Mouse (Mus musculus) embryonic facial prominence, embryonic 10.5 days (tissue): Measurements from ENCODE around the gene Rps15a. TPM values are rescaled to one million over a fixed set of nuclear protein-coding genes. Genes with fewer than 3 reads are reported as not detected.

Source experiments
- DNase-seq: peaks from one replicate; pipeline ENCODE4 v3.0.0-alpha.2; 2017; ENCODE audit warnings: low spot score
- H3K27ac ChIP-seq: fragments of 300-500 bp; sonication (generic); replicated peaks from 2 replicates; pipeline ENCODE4 v1.5.1; 2016; ENCODE audit warnings: mild to moderate bottlenecking
- H3K27me3 ChIP-seq: fragments of 300-500 bp; sonication (generic); replicated peaks from 2 replicates; pipeline ENCODE4 v1.6.1; 2016; ENCODE audit warnings: low read depth, mild to moderate bottlenecking; ENCODE audit not compliant: poor library complexity, severe bottlenecking
- H3K36me3 ChIP-seq: fragments of 300-500 bp; sonication (generic); replicated peaks from 2 replicates; pipeline ENCODE4 v1.6.1; 2016; ENCODE audit warnings: mild to moderate bottlenecking, moderate library complexity
- H3K4me1 ChIP-seq: fragments of 300-500 bp; sonication (generic); 2 replicates; pipeline ENCODE4 v1.6.1; 2016
- H3K4me3 ChIP-seq: fragments of 300-500 bp; sonication (generic); 2 replicates; pipeline ENCODE4 v1.5.1; 2016; ENCODE audit warnings: mild to moderate bottlenecking, moderate library complexity
- H3K9me3 ChIP-seq: fragments of 300-500 bp; sonication (generic); 2 replicates; pipeline ENCODE4 v1.6.1; 2016; ENCODE audit warnings: mild to moderate bottlenecking
- WGBS: fragments of 180-500 bp; shearing (Covaris S2); methylation state at CpG from one replicate; pipeline ENCODE4 v1.1.7; 2016; 5-methylcytosine and 5-hydroxymethylcytosine counted together
- polyA plus RNA-seq: library from polyadenylated mRNA; unstranded; fragments of >200 nt; fragmentation: Nextera tagmentation; extraction: Ambion mirVana; gene quantifications from 2 replicates; pipeline ENCODE4 v1.2.1, GENCODE M21; 2016

The Rps15a gene
- polyA plus RNA-seq = 678 and 708 TPM in 2 replicates

GRCm38 (mm10) chr7:118115877-118116568, at the start of gene Rps15a:
Rps15a (minus strand) TSS chr7:118116188.
- peak; percentile 92 for DNase-seq
- Histone ChIP-seq H3K4me3 (peak within 1 kb of the TSS; percentile 99), H3K4me1 (peaks cover 49% of the 10 kb centered on the region), H3K27me3 (no peaks in the 10 kb centered on the region), H3K9me3 (no peaks in the 10 kb centered on the region), H3K27ac (peak within 1 kb of the TSS; percentile 99), H3K36me3 (peaks cover 76% of the 10 kb centered on the region)
- under 1% methylated on average over 40 of the region's 40 CpGs for WGBS

- H3K4me3 ChIP-seq = no peak overlapping the region
- H3K9me3 ChIP-seq = no peaks in the 10 kb centered on the region
- no peaks in the 10 kb centered on the region for H3K27me3 ChIP-seq
- no peaks in the 10 kb centered on the region for H3K4me1 ChIP-seq
- DNase-seq = no peak
- 95% methylated on average over 8 of the region's 8 CpGs for WGBS
- peaks cover 85% of the 10 kb centered on the region for H3K36me3 ChIP-seq
- no peak overlapping the region for H3K27ac ChIP-seq
Observed at GRCm38 (mm10) chr7:118163006-118163405, 47.0 kb upstream of the Rps15a start.

GRCm38 (mm10) chr7:118160121-118160520, 44.1 kb upstream of the Rps15a start:
- 95% methylated on average over 3 of the region's 3 CpGs for WGBS
- H3K27ac ChIP-seq = no peak overlapping the region
- H3K27me3 ChIP-seq = no peaks in the 10 kb centered on the region
- peaks cover 85% of the 10 kb centered on the region for H3K36me3 ChIP-seq
- DNase-seq = no peak
- no peak overlapping the region for H3K4me3 ChIP-seq
- no peaks in the 10 kb centered on the region for H3K4me1 ChIP-seq
- H3K9me3 ChIP-seq = no peaks in the 10 kb centered on the region

GRCm38 (mm10) chr7:118156461-118156860, 40.5 kb upstream of the Rps15a start:
- WGBS = 96% methylated on average over 7 of the region's 7 CpGs
- no peak for DNase-seq
- Histone ChIP-seq H3K27ac (no peak overlapping the region), H3K27me3 (no peaks in the 10 kb centered on the region), H3K36me3 (peaks cover 94% of the 10 kb centered on the region), H3K4me1 (no peaks in the 10 kb centered on the region), H3K9me3 (no peaks in the 10 kb centered on the region), H3K4me3 (no peak overlapping the region)

GRCm38 (mm10) chr7:118154150-118154549, 38.2 kb upstream of the Rps15a start:
- Histone ChIP-seq H3K27ac (no peak overlapping the region), H3K36me3 (peaks cover 94% of the 10 kb centered on the region), H3K9me3 (no peaks in the 10 kb centered on the region), H3K27me3 (no peaks in the 10 kb centered on the region), H3K4me3 (no peak overlapping the region), H3K4me1 (no peaks in the 10 kb centered on the region)
- 92% methylated on average over 6 of the region's 6 CpGs for WGBS
- no peak for DNase-seq

- H3K9me3 ChIP-seq = no peaks in the 10 kb centered on the region
- DNase-seq = no peak
- no peak overlapping the region for H3K4me3 ChIP-seq
- 84% methylated on average over 3 of the region's 3 CpGs for WGBS
- H3K36me3 ChIP-seq = peaks cover 100% of the 10 kb centered on the region
- no peaks in the 10 kb centered on the region for H3K27me3 ChIP-seq
- H3K4me1 ChIP-seq = no peaks in the 10 kb centered on the region
- no peak overlapping the region for H3K27ac ChIP-seq
Observed at GRCm38 (mm10) chr7:118143602-118144001, 27.6 kb upstream of the Rps15a start.

- no peaks in the 10 kb centered on the region for H3K4me1 ChIP-seq
- 93% methylated on average over 4 of the region's 4 CpGs for WGBS
- peaks cover 100% of the 10 kb centered on the region for H3K36me3 ChIP-seq
Observed at GRCm38 (mm10) chr7:118143123-118143522, 27.1 kb upstream of the Rps15a start.

GRCm38 (mm10) chr7:118141271-118141670, 25.3 kb upstream of the Rps15a start:
- no peaks in the 10 kb centered on the region for H3K27me3 ChIP-seq
- no peak overlapping the region for H3K4me3 ChIP-seq
- peaks cover 100% of the 10 kb centered on the region for H3K36me3 ChIP-seq
- no peaks in the 10 kb centered on the region for H3K9me3 ChIP-seq
- DNase-seq = no peak
- no peak overlapping the region for H3K27ac ChIP-seq
- H3K4me1 ChIP-seq = no peaks in the 10 kb centered on the region
- 94% methylated on average over 7 of the region's 7 CpGs for WGBS

More at GRCm38 (mm10) chr7:118143123-118143522, 27.1 kb upstream of the Rps15a start:
- Histone ChIP-seq H3K4me3 (no peak overlapping the region), H3K27ac (no peak overlapping the region), H3K27me3 (no peaks in the 10 kb centered on the region), H3K9me3 (no peaks in the 10 kb centered on the region)
- no peak for DNase-seq

GRCm38 (mm10) chr7:118135128-118135527, 19.1 kb upstream of the Rps15a start:
- no peak for DNase-seq
- WGBS = 81% methylated on average over 11 of the region's 11 CpGs
- Histone ChIP-seq H3K27me3 (no peaks in the 10 kb centered on the region), H3K27ac (no peak overlapping the region), H3K4me1 (peaks cover 5% of the 10 kb centered on the region), H3K9me3 (no peaks in the 10 kb centered on the region), H3K36me3 (peaks cover 62% of the 10 kb centered on the region), H3K4me3 (no peak overlapping the region)

- Histone ChIP-seq H3K36me3 (peaks cover 27% of the 10 kb centered on the region), H3K27ac (peak within 1 kb of the TSS; percentile 96), H3K9me3 (no peaks in the 10 kb centered on the region), H3K4me3 (peak within 1 kb of the TSS; percentile 74), H3K27me3 (no peaks in the 10 kb centered on the region), H3K4me1 (peaks cover 34% of the 10 kb centered on the region)
- WGBS = under 1% methylated on average over 39 of the region's 39 CpGs
- peak; percentile 98 for DNase-seq
Observed at GRCm38 (mm10) chr7:118129430-118130041, 13.5 kb upstream of the Rps15a start, which contains the start of gene Arl6ip1. Arl6ip1 (minus strand) TSS chr7:118129662.

- no peak for DNase-seq
- WGBS = under 1% methylated on average over 21 of the region's 21 CpGs
Observed at GRCm38 (mm10) chr7:118128925-118129429, 13.0 kb upstream of the Rps15a start.

GRCm38 (mm10) chr7:118126219-118126875, 10.4 kb upstream of the Rps15a start:
- peak overlapping the region; percentile 74; the same call in 1 of the 2 replicates for H3K4me3 ChIP-seq
- 78% methylated on average over 11 of the region's 11 CpGs for WGBS

More at GRCm38 (mm10) chr7:118128925-118129429, 13.0 kb upstream of the Rps15a start:
- H3K4me1 ChIP-seq = peaks cover 34% of the 10 kb centered on the region
- H3K36me3 ChIP-seq = peaks cover 30% of the 10 kb centered on the region
- peak overlapping the region; percentile 96 for H3K27ac ChIP-seq
- H3K9me3 ChIP-seq = no peaks in the 10 kb centered on the region
- peak overlapping the region; percentile 74 for H3K4me3 ChIP-seq
- no peaks in the 10 kb centered on the region for H3K27me3 ChIP-seq

More at GRCm38 (mm10) chr7:118126219-118126875, 10.4 kb upstream of the Rps15a start:
- Histone ChIP-seq H3K36me3 (peaks cover 53% of the 10 kb centered on the region), H3K9me3 (no peaks in the 10 kb centered on the region), H3K27me3 (no peaks in the 10 kb centered on the region), H3K4me1 (peaks cover 34% of the 10 kb centered on the region), H3K27ac (no peak overlapping the region)
- DNase-seq = no peak
